Mouse (Mus musculus) right cerebral cortex, postnatal 10 days (tissue): ENCODE data around the gene Srsf2.
"Not testable (repeated sequence)": the region's sequence is repeated elsewhere in the genome, so short reads cannot be mapped to it uniquely, and the experiment has no call there.

Experiments used
- DNase-seq, 2 experiments: peaks; one replicate each; pipeline ENCODE4 v3.0.0; 2021; ENCODE audit warnings: low spot score in 2 of 2

Srsf2 gene

DNA sequence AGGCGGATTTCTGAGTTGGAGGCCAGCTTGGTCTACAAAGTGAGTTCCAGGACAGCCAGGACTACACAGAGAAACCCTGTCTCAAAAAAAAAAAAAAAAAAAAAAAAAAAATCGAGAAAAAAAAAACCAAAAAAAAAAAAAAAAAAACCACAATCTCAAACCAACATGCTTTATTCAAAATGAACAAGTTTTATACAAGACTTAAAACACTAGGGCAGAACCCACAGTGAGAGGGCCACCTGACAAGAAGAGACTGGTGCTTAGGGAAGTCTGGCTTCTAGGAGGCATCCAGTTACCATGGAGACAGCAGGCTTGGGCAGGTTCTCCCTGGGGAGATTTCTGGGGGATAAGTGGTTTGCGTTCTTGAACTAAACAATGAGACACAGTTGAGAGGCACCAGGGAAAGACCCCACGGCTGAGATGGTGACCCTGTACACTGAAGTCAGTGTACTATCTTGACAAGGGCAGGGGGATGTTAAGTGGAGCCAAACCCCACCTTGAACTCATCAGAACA, 20.7 kb downstream of the Srsf2 start:
- DNase-seq, result no peak

DNA sequence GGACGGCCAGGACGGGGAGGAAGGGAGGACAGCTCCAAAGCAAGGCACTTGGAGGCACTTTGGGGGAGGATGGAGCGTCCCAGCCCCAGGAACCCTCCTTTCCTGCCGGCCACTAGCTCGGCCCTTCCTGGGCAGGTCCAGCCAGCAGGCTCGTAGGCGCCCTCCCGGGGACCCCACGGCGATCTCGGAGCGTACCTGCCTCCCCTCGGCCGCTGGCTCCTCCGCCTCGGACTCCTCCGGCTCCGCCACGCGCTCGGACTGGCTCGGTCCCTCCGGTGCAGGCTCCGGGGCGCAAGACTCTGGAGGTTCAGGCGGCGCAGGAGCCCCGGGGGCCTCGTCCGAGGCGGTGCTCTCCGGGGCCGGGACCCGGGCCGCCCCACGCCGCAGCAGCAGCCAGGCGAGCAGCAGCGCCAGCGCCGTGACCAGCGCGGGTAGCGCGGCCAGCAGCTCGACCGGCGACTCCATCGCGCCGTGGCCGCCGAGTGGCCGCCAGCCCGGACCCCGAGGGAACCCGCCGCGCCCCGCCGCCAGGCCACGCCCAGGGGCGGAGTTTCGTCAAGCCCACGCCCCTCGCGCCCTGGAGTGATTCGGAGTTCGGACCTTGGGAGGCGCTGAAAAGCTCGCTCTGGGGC, 25.2 kb downstream of the Srsf2 start, which contains the start of gene Mxra7:
TSS of gene Mxra7 (minus strand) at position 513 of the 632 bp plus-strand sequence.
- peak; percentile 64 to 81 for DNase-seq

DNA sequence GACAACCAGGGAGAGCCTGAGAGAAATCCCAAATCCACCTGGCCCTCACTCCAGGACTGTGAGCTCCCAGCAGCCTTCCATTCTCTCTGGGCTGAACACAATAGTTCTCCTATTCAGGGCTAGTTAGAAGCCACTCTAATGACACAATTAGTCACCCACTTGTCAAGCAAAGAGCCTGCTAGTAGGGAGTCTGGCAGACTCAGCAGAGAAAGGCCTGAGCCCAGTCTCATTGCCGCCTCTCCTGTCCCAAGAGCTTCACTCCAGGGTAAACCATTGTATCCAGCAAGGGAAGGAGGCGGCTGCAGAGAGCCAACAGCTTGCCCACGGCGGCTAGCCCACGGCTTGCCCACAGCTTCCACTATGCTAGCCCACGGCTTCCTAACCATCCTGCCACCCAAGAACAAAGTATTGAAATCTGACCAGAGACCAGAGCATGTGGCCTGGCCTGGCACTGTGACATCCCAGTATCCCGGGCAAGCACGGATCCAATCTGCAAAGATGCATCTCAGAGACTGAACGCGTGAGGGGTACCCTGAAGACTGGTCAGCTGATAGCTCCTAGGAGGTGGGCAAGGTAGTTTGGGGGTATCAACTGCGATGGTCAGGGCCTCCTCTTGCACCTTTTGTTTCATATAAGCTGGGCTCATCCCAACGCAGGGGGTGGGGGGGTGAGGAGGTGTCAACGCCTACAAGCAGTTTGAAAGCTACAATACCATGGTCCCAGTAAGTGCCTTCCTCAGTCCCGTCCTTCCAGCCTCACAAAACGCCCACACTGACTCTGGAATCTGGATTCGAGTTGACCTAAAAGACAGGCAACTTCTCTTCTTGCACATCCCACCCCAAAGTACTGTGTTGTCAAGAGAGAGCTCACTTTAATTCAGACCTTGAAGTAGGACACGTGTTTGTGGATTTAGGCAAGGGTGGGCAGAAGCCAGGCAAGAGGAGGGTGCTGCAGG, 26.1 kb downstream of the Srsf2 start:
- DNase-seq, result no peak

DNA sequence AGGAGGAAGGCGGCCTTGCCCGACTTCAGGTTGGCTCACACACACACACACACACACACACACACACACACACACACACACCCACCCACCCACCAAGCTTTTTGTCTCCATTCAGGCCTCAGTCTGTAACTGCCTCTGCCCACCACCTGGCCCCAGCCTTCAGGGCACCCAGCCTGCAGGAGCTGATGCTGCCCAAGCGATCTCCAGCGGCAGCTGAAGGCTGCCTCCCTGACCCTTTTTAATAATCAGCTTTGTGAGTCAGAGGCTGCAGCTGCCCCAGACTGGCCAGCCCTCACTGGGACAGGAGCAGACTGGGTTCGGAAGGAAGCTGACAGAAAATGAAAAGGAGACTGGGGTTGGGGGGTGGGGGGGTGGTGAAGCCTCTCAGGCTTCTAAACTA, 27.7 kb downstream of the Srsf2 start:
- no peak for DNase-seq

DNA sequence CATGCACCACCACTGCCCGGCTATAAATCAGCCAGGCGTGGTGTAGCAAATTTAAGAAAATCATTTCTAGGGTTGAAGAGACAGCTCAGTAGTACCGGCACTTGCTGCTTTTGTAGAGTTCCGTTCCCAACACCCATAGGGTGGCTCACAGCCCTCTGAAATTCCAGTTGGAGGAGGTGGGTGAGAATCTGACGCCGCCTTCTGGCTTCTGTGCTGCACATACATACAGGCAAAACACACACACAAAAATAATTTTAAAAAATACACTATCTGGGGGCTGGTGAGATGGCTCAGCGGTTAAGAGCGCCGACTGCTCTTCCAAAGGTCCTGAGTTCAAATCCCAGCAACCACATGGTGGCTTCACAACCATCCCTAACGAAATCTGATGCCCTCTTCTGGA, 29.0 kb downstream of the Srsf2 start:
- not testable (repeated sequence) for DNase-seq

DNA sequence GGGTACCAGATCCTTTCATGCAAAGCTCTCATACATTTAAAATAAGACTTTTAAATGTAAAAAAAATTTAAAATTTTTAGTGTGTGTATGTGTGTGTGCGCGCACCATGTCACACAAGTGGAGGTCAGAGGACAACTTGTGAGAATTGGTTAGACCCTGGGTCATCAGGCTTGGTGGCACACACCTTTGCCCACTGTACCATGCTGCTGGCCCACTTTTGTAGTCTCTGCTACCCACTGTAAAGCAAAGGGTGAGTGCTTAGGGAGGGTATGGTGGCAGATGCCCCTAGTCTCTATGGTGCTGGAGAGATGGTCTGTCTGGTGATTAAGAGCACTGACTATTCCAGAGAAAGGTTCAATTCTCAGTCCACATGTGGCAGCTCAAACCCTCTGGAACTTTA, 29.6 kb downstream of the Srsf2 start:
- DNase-seq, result no peak

DNA sequence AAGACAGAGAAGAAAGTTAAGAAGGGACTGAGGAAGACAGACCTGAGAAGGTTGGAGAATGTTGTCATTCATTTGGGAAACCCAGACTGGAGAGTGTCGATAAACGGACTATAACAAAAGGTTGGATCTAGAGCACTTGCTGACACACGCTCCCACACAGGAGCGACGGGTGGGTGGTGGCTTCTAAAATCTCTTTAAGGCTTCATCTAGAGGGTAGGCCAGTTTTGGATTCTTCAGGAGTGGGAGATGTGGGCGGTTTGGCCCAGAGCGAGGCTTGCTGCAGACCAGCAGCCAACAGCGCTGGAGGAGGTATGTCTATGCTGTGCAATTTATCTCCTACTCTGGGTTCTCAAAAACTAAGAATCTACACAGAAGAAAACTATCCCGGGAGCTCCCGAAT, 30.3 kb downstream of the Srsf2 start:
- DNase-seq, result no peak

DNA sequence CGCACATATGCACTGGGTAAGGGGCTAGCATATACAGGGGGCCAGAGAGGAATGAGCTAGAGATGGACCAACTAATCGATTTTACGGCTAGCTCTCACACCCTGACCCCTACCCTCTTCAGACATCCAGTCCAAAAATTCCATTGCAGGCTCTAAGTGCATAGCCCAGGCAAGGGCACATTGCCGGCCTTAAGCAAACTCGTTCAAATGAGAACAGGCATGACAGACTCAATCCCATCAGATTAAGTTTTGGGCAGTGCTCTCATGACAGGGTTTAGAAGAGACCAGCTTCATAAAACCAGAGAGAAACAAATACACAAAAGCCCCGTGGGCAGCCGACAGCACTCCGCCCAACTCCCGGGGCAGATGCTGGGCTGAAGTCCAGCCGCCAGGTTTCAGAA, 30.7 kb downstream of the Srsf2 start:
- no peak for DNase-seq

DNA sequence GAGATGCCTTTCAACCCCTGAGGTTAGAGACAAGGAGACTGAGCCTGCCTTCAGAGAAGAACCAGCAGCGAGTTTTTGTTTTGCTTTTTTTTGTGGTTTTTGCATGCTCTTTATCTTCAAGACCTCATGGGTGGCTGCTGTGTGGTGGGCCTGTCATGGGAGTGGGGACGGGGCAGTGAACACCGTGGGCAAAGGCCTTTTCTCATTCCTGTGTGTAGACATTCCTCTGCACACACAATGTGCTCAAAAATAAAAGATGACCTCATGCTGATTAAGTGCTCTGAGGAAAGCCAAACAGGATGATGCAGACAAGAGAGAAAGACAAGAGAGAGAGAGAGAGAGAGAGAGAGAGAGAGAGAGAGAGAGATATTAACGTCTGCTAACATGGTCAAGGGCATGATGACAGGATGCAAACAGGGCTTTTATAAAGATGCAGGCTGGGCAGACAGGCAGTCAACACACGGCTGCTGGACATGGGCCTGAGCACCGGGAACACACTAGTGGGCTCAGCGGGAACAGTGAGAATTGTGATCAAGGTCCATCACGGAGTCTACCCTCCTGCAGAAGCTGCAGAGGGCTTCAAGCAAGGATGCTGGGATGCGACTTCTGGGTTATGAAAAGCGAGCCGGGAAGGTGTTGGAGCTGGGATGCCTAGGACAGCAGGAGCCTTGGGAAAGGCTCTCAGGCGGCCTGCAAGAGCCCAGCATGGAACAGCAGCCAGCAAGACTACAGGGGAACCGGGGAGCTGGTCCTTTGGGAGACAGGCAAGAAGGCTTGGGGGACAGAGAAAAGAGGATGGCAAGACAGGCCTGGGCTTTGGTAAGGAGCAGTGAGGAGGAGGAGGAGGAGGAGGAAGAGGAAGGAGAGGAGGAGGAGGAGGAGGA, 31.6 kb downstream of the Srsf2 start:
- no peak for DNase-seq

DNA sequence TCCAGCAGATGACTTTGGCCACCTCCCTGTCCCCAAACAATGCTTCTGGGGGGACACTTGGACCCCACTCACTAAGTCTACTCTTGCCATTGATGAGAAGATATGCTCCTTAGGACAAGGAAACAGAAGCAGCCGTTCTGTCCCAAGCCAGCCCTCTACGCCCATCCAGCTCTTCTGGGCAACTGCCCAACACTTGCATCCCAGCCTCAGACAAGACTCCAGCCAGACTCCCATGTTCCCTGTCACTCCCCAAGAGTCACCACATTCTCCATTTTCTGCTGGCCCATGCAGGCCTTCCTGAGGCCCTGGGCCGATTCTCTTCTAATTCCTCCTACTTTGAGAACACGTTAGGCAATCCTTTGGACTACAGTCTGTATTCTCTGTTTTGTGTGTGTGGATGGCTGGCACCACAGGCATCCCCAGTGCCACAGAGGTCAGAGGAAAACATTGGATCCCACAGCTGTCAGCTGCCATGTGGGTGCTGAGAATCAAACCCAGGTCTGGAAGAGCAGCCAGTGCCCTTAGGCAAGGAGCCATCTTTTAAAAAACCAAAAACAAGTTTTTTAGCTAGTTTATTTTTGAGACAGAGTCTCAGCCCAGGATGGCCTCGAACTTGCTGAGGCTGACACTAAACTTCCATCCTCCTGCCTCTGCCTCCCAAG, 32.8 kb downstream of the Srsf2 start:
- no peak for DNase-seq

DNA sequence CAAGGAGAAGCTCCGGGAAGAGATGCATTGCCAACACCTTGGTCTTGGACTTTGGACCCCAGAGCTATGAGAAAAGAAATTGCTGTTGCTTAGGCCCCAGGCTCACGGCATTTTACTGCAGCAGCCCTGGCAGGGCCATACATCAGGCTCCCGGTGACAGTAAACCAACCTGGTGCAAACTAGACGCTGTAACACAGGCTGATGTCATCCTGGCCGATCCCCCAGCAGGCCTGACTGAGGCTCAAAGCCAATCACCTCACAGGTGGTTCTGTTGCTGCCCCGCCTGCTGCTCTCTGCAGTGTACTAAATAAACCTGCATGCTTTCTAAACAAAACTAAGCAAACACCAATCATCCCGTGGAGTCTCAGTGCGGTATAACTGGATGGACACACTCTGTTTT, 34.2 kb downstream of the Srsf2 start:
- DNase-seq, result no peak

DNA sequence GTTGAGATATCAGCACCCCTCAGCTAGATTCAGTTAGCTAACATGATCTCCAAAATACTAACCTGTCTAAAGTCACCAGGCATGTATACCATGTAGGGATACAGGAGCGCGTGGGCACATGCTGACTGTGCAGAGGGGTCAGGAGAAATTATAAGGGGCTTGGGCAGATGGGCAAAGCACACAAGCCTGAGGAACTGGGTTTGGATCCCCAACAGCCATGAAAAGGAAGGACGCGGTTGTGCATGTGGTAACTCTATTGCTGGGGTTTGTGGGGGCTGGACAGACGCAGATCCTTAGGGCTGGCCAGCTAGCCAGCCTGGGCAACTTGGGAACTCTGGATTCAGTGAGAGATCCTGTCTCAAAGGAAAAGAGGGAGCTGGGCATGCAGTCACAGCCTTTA, 35.3 kb downstream of the Srsf2 start:
- no peak for DNase-seq

DNA sequence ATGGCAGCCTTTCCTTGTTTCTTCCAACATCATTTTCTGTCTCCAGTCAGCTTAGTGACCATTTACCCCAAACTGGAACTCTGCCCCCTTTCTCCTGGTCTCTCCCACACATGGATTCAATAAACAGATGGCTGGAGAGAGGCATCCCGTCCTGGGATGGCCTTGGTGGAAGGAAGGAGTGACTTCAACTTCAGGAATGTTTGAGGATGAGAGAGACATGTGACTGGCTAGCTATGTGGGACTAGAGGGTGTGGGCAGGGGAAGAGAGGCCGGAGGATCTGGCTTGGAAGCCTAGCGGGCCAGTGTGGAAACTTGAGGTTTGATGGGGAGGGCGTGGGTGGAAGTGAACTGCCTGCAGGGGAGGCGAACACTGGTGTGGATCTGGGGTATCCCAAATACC, 36.1 kb downstream of the Srsf2 start:
- DNase-seq, result no peak

DNA sequence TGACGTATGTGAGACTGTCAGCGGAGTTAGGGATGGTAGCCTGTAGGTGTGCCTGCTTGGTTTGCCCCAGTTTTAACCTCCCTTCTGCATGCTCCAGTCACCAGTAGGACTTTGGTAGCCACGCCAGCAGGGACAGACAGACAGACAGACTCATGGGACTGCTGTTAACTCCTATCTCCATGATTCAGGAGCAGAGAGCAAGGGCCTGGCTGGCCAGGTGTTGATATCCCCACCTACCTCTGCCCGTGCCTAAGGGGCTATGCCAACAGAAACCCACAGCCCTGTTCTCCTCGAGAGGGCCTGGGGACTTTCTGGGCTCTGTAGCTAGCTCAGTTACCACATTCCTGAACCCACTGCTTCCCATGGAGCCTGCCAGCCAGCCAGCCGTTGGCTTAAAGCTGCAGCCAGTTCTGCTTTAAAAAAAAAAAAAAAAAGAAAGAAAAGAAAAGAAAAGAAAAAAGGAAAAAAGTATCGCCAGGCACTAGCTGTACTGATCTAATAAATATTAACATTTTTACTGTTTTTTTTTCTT, 37.9 kb downstream of the Srsf2 start:
- DNase-seq, result no peak

DNA sequence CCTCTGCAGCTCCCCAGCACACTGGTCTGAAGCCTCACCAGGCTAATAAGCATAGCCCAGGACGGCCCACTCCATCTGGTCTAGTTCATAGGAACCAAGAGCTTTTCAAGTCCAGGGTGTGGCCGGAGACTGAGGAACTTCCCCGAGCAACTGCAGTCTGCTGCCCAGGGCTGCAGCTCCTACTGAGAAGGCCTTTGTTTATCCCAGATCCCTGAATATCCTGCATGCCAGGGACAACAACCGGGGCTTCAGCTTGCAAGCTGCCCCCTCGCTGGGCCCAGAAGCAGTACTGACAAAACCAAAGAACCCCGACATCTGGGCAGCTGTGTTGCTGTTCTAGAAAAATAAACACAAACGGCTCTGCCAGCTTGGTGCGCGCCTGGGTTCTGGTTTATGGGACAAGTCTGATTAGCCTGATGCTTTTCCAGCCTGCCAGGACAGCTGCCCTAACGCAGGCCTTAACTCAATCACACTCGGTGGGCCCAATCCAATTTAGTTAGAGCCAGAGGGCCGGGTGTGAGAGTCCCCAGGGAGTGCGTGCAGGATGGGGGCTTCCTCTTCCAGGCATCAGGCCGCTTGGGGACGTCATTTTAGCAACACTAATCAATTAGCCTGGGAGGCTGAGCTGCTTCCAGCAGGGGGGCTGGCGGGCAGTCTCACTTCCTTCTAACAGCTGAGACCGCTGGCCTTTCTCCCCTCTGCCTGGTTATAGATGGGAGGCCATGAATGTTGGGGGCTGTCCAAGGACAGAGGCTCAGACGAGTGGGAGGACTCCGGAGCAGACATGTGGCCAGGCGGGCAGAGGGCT, 38.6 kb downstream of the Srsf2 start:
- peak in 1 of 2 experiments; percentile 57 for DNase-seq

DNA sequence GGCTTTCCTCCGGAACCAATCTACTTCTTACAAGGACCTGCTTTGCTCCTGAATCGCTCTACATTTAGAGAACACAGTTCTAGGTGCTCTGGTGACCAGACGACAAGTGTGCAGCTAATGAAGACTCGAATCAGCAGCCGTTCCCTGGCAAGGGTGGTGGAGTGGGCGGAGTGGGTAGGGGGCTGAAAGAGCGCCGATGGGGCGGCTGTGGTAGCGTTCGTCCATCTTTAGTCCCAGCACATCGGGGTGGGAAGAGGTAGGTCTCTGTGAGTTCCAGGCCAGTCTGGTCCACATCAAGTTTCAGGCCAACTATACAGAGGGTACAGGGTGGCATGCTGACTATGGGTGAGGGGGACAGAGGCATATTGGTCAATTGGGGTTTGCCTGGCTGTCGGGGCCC, 39.3 kb downstream of the Srsf2 start:
- DNase-seq, result no peak

DNA sequence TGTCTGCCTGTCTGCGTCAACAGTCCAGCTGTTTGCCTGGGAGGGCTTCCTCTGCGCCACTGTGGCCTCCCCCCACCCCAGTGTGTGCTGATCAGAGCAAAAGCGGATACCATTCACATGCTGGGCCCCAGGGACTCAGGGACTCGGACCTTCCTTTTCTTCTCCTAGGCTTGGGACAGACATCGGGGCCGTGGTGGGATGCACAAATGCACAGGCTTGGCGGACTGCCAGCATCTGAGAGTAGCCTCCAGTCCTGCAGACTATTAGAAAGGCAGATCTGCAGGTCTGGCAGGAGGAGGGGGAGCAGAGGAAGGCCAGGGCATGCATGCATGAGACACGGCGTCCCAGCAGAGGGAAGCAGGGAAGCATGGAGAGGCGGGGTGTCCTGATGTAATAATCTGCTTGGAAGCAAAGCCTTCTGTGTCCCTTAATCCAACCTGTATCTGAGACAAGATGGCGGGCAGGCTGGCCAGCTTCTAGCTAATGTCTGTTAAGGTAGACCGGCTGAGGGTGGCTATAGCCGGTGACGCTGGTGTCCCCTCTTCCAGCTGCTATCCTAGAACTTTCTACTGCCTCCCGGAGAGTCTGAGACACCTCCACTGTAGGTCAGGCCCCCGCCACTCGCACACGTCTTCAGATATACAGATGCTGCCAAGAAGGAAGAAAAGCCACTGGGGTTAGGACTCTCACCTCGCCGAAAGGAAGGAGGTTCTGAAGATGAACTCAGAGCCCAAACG, 39.9 kb downstream of the Srsf2 start:
- no peak for DNase-seq

DNA sequence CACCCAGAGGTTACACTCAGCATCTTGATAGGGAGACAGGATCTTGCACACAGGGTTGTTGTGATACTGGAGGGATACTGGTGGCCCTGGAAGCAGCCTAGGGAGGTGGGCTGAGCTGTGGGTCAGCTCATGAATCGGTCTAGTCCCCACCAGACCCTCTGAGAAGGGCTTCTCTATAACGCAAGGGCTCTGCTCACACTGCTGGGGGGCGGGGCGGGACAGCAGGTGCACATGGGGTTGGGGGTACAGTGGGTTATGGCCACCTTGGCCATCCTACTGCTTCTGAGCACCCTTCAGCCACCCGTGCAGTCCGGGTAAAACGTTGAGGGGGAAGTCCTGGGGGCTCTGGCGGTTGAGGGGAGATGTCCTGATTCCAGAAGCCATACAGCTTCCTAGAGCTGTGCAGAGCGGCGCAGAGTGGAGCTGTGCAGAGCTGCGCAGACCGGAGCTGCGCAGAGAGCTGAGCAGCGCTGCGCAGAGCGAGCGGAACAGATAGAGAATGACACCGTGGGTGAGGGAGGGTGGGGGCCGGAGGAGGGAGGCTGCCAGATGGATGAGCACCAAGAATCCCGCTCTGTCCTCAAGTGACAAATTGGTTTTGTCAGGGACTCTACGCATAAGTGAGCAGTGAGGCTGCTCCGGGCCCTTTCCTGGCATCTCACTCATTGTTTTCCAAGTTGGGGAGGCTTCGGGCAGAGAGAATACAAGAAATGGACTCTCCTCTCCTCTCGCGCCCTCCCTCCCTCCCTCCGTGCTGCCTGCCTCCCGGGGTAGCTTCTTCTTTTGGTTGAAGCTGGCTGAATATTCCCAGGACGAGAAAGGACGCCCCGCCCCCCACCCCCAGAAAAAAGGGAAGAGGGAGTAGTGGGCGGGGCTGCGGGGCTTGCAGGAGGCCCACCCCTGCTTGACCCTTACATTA, 41.7 kb downstream of the Srsf2 start:
- peak; percentile 87 to 90 for DNase-seq
